Mouse (Mus musculus) ES-E14 (cell line): ENCODE measurements at regions not wholly inside any gene's neighbourhood (a gene's known extent, or its start where the extent isn't known, plus 50 kb on each side); places are given as distances from the start of the nearest gene placed in this dataset.

ENCODE experiments used
- DNase-seq: peaks from one replicate; pipeline ENCODE4 v3.0.0-alpha.2; 2013; ENCODE audit warnings: low read depth, low spot score
- H3K27ac ChIP-seq: 2 replicates; pipeline ENCODE4 v1.5.1; 2012; ENCODE audit warnings: low read depth, mild to moderate bottlenecking, low read length, moderate library complexity, mixed read lengths; ENCODE audit not compliant: poor library complexity, insufficient read depth, severe bottlenecking
- H3K36me3 ChIP-seq: 2 replicates; pipeline ENCODE4 v1.6.1; 2012; ENCODE audit warnings: mild to moderate bottlenecking, low read length, moderate library complexity, mixed read lengths; ENCODE audit not compliant: control insufficient read depth, poor library complexity, insufficient read depth, severe bottlenecking
- H3K4me1 ChIP-seq, 2 experiments: fragments of 150-350 bp in 1 of 2; sonication (generic) in 1 of 2; 2 replicates each; pipeline ENCODE4 v1.6.1; 2012; ENCODE audit warnings: low read length in 2 of 2, mild to moderate bottlenecking in 1 of 2, mixed read lengths in 1 of 2; ENCODE audit not compliant: control insufficient read depth in 2 of 2, insufficient read depth in 2 of 2, poor library complexity in 1 of 2
- H3K4me3 ChIP-seq, 2 experiments: fragments of 150-350 bp in 1 of 2; sonication (generic) in 1 of 2; 2 replicates each; pipeline ENCODE4 v1.5.1; 2012; ENCODE audit warnings: low read length in 2 of 2, low read depth in 1 of 2, mild to moderate bottlenecking in 1 of 2, mixed read lengths in 1 of 2; ENCODE audit not compliant: insufficient read depth in 1 of 2, poor library complexity in 1 of 2, severe bottlenecking in 1 of 2
- H3K9ac ChIP-seq: 2 replicates; pipeline ENCODE4 v1.6.1; 2012; ENCODE audit warnings: low read depth, mild to moderate bottlenecking, low read length, mixed read lengths; ENCODE audit not compliant: poor library complexity, insufficient read depth, severe bottlenecking
- H3K9me3 ChIP-seq: fragments of 150-350 bp; sonication (generic); 2 replicates; pipeline ENCODE4 v1.6.1; 2012; ENCODE audit warnings: low read depth, mild to moderate bottlenecking, low read length; ENCODE audit not compliant: control insufficient read depth, insufficient read depth
- CHD2 ChIP-seq: IDR thresholded peaks from 2 replicates; pipeline ENCODE4 v1.6.1; 2014; ENCODE audit warnings: mild to moderate bottlenecking, low read depth, low read length, inconsistent platforms
- HCFC1 ChIP-seq: IDR thresholded peaks from 2 replicates; pipeline ENCODE4 v1.6.1; 2012; ENCODE audit warnings: low read length, inconsistent platforms, borderline replicate concordance; ENCODE audit not compliant: insufficient read depth
- MAFK ChIP-seq: IDR thresholded peaks from 2 replicates; pipeline ENCODE4 v1.6.1; 2014; ENCODE audit warnings: mild to moderate bottlenecking, low read depth, low read length, inconsistent platforms; ENCODE audit not compliant: insufficient read depth
- ZC3H11A ChIP-seq: IDR thresholded peaks from 2 replicates; pipeline ENCODE4 v1.6.1; 2012; ENCODE audit warnings: low read depth, mild to moderate bottlenecking, inconsistent platforms, low read length, borderline replicate concordance
- ZNF384 ChIP-seq: IDR thresholded peaks from 2 replicates; pipeline ENCODE4 v1.6.1; 2012; ENCODE audit warnings: low read depth, low read length, inconsistent platforms
- in situ Hi-C, 2 experiments: fragments of 600-800 bp; cut with MboI; formaldehyde crosslinking; loops; one replicate each; pipeline ENCODE4 v1.15.1; 2025; ENCODE audit warnings: low sequenced_read_pairs in 2 of 2, inconsistent platforms in 1 of 2; ENCODE audit not compliant: unreplicated experiment in 2 of 2

- Histone ChIP-seq H3K4me1 (no peaks in the 10 kb centered on the region), H3K27ac (no peak overlapping the region), H3K9ac (no peak overlapping the region), H3K36me3 (no peaks in the 10 kb centered on the region), H3K9me3 (peaks cover 4% of the 10 kb centered on the region), H3K4me3 (no peak overlapping the region)
- in situ Hi-C loops: no loop called here
- TF ChIP-seq CHD2 (no peak), ZC3H11A (no peak), ZNF384 (no peak), MAFK (no peak), HCFC1 (no peak)
- DNase-seq: no peak
These were observed 73.0 kb upstream of the Fam3c start for GRCm38 (mm10) chr6:22429026-22429425.

- TF ChIP-seq HCFC1: no peak
- no peak for TF ChIP-seq ZNF384
- TF ChIP-seq ZC3H11A: no peak
- no peak for TF ChIP-seq MAFK
- TF ChIP-seq CHD2: no peak
- in situ Hi-C loops: no loop called here
- H3K9ac ChIP-seq: no peak overlapping the region
These were observed 68.2 kb upstream of the Fam3c start for GRCm38 (mm10) chr6:22424161-22424807.

GRCm38 (mm10) chr6:22423070-22423980 lies 67.3 kb upstream of the Fam3c start:
- H3K4me3 ChIP-seq: no peak overlapping the region
- no peak for DNase-seq
- H3K27ac ChIP-seq: no peak overlapping the region
- no peak overlapping the region for H3K9ac ChIP-seq
- in situ Hi-C loops: no loop called here
- no peaks in the 10 kb centered on the region for H3K36me3 ChIP-seq
- peaks cover 4% of the 10 kb centered on the region for H3K9me3 ChIP-seq
- TF ChIP-seq ZC3H11A (no peak), ZNF384 (no peak), HCFC1 (no peak), MAFK (no peak)
- H3K4me1 ChIP-seq: no peaks in the 10 kb centered on the region

More at GRCm38 (mm10) chr6:22424161-22424807, 68.2 kb upstream of the Fam3c start:
- Histone ChIP-seq H3K4me3 (no peak overlapping the region), H3K36me3 (no peaks in the 10 kb centered on the region), H3K4me1 (no peaks in the 10 kb centered on the region), H3K9me3 (peaks cover 4% of the 10 kb centered on the region), H3K27ac (no peak overlapping the region)
- DNase-seq: no peak

GRCm38 (mm10) chr6:22421551-22421950 lies 65.5 kb upstream of the Fam3c start:
- in situ Hi-C loops: no loop called here
- no peaks in the 10 kb centered on the region for H3K36me3 ChIP-seq

More at GRCm38 (mm10) chr6:22421551-22421950, 65.5 kb upstream of the Fam3c start:
- Histone ChIP-seq H3K4me3 (no peak overlapping the region), H3K9me3 (no peaks in the 10 kb centered on the region; the same call in 1 of the 2 replicates), H3K4me1 (no peaks in the 10 kb centered on the region; a peak in 1 of 4 replicates), H3K27ac (no peak overlapping the region), H3K9ac (no peak overlapping the region)
- no peak for TF ChIP-seq HCFC1
- TF ChIP-seq CHD2: no peak
- no peak for TF ChIP-seq ZNF384
- no peak for TF ChIP-seq ZC3H11A
- no peak for TF ChIP-seq MAFK
- DNase-seq: no peak
